Mouse (Mus musculus) liver, embryonic 13.5 days (tissue): ENCODE results near the gene Zc3h15. TPM values are rescaled to one million over a fixed set of nuclear protein-coding genes. Genes with fewer than 3 reads are reported as not detected.

Experiments
- ATAC-seq: fragments of 200-750 bp; cut with Nextera tagmentation; 2 replicates; pipeline ENCODE4 v1.8.0; 2017; ENCODE audit warnings: low read depth, mild to moderate bottlenecking, moderate number of reproducible peaks, moderate library complexity
- DNase-seq: peaks from one replicate; pipeline ENCODE4 v3.0.0; 2022
- H3K27ac ChIP-seq: fragments of 300-500 bp; sonication (generic); 2 replicates; pipeline ENCODE4 v1.5.1; 2015; ENCODE audit warnings: moderate library complexity, mild to moderate bottlenecking, inconsistent platforms
- H3K27me3 ChIP-seq: fragments of 300-500 bp; sonication (generic); 2 replicates; pipeline ENCODE4 v1.6.1; 2015; ENCODE audit warnings: mild to moderate bottlenecking, inconsistent platforms
- H3K36me3 ChIP-seq: fragments of 300-500 bp; sonication (generic); 2 replicates; pipeline ENCODE4 v1.6.1; 2015; ENCODE audit warnings: mild to moderate bottlenecking, inconsistent platforms
- H3K4me1 ChIP-seq: fragments of 300-500 bp; sonication (generic); replicated peaks from 2 replicates; pipeline ENCODE4 v1.6.1; 2015; ENCODE audit warnings: inconsistent platforms
- H3K4me2 ChIP-seq: fragments of 300-500 bp; sonication (generic); 2 replicates; pipeline ENCODE4 v1.6.1; 2015; ENCODE audit warnings: inconsistent platforms, mild to moderate bottlenecking, moderate library complexity
- H3K4me3 ChIP-seq: fragments of 300-500 bp; sonication (generic); replicated peaks from 2 replicates; pipeline ENCODE4 v1.5.1; 2015; ENCODE audit warnings: mild to moderate bottlenecking, inconsistent platforms
- H3K9ac ChIP-seq: fragments of 300-500 bp; sonication (generic); 2 replicates; pipeline ENCODE4 v1.6.1; 2015; ENCODE audit warnings: mild to moderate bottlenecking, inconsistent platforms
- H3K9me3 ChIP-seq: fragments of 300-500 bp; sonication (generic); replicated peaks from 2 replicates; pipeline ENCODE4 v1.6.1; 2016; ENCODE audit warnings: inconsistent platforms
- WGBS: fragments of 180-500 bp; shearing (Covaris S2); methylation state at CpG from one replicate; pipeline ENCODE4 v1.1.7; 2015; ENCODE audit not compliant: insufficient replicate concordance; 5-methylcytosine and 5-hydroxymethylcytosine counted together
- polyA plus RNA-seq: library from polyadenylated mRNA; unstranded; fragments of >200 nt; fragmentation: Nextera tagmentation; extraction: Ambion mirVana; gene quantifications from 2 replicates; pipeline ENCODE4 v1.2.1, GENCODE M21; 2015

Gene Zc3h15
- 87.8 and 107 TPM in 2 replicates for polyA plus RNA-seq

GRCm38 (mm10) chr2:83644276-83645252, at the start of gene Zc3h15:
Gene Zc3h15 (plus strand): TSS chr2:83644435.
- H3K9ac ChIP-seq: peak within 1 kb of the TSS; percentile 97
- under 1% methylated on average over 100 of the region's 100 CpGs for WGBS
- H3K4me3 ChIP-seq: peak within 1 kb of the TSS; percentile 98
- peak within 1 kb of the TSS; percentile 89 for H3K27ac ChIP-seq
- peak within 1 kb of the TSS; percentile 71 for H3K4me2 ChIP-seq
- peaks cover 37% of the 10 kb centered on the region for H3K4me1 ChIP-seq
- no peaks in the 10 kb centered on the region for H3K36me3 ChIP-seq
- ATAC-seq (peak; percentile 99), DNase-seq (peak; percentile 87)
- H3K9me3 ChIP-seq: no peaks in the 10 kb centered on the region
- H3K27me3 ChIP-seq: no peaks in the 10 kb centered on the region

- Histone ChIP-seq H3K4me1 (no peaks in the 10 kb centered on the region), H3K27me3 (no peaks in the 10 kb centered on the region), H3K9me3 (no peaks in the 10 kb centered on the region), H3K27ac (no peak overlapping the region), H3K4me3 (no peak overlapping the region), H3K9ac (no peak overlapping the region), H3K4me2 (no peak overlapping the region), H3K36me3 (no peaks in the 10 kb centered on the region)
- WGBS: 68% methylated on average over 11 of the region's 11 CpGs
- ATAC-seq (no peak), DNase-seq (no peak)
Observed at GRCm38 (mm10) chr2:83620558-83621367, 23.5 kb upstream of the Zc3h15 start.

- no peaks in the 10 kb centered on the region for H3K9me3 ChIP-seq
- 70% methylated on average over 4 of the region's 4 CpGs for WGBS
- no peaks in the 10 kb centered on the region for H3K36me3 ChIP-seq
- no peak overlapping the region for H3K27ac ChIP-seq
- no peak overlapping the region for H3K9ac ChIP-seq
- H3K4me2 ChIP-seq: no peak overlapping the region
- DNase-seq (no peak), ATAC-seq (no peak)
- H3K27me3 ChIP-seq: no peaks in the 10 kb centered on the region
- H3K4me3 ChIP-seq: no peak overlapping the region
- no peaks in the 10 kb centered on the region for H3K4me1 ChIP-seq
Observed at GRCm38 (mm10) chr2:83621511-83621910, 22.7 kb upstream of the Zc3h15 start.

GRCm38 (mm10) chr2:83622792-83623191, 21.4 kb upstream of the Zc3h15 start:
- H3K36me3 ChIP-seq: no peaks in the 10 kb centered on the region
- no peaks in the 10 kb centered on the region for H3K4me1 ChIP-seq
- H3K9me3 ChIP-seq: no peaks in the 10 kb centered on the region
- 46% methylated on average over 11 of the region's 11 CpGs for WGBS
- H3K27me3 ChIP-seq: no peaks in the 10 kb centered on the region
- no peak overlapping the region for H3K4me2 ChIP-seq
- DNase-seq (no peak), ATAC-seq (no peak)
- H3K27ac ChIP-seq: no peak overlapping the region
- H3K4me3 ChIP-seq: no peak overlapping the region
- no peak overlapping the region for H3K9ac ChIP-seq

- no peaks in the 10 kb centered on the region for H3K27me3 ChIP-seq
- H3K36me3 ChIP-seq: no peaks in the 10 kb centered on the region
- H3K4me1 ChIP-seq: no peaks in the 10 kb centered on the region
- ATAC-seq: no peak
- H3K4me2 ChIP-seq: no peak overlapping the region
- no peak overlapping the region for H3K9ac ChIP-seq
- H3K9me3 ChIP-seq: no peaks in the 10 kb centered on the region
- no peak for DNase-seq
- H3K4me3 ChIP-seq: no peak overlapping the region
- WGBS: 59% methylated on average over 4 of the region's 4 CpGs
- H3K27ac ChIP-seq: no peak overlapping the region
Observed at GRCm38 (mm10) chr2:83624045-83624444, 20.2 kb upstream of the Zc3h15 start.

- H3K9me3 ChIP-seq: no peaks in the 10 kb centered on the region
- no peaks in the 10 kb centered on the region for H3K4me1 ChIP-seq
- H3K27ac ChIP-seq: no peak overlapping the region
- H3K4me3 ChIP-seq: no peak overlapping the region
- no peaks in the 10 kb centered on the region for H3K36me3 ChIP-seq
- ATAC-seq (peak; percentile 45; the same call in 1 of the 2 replicates), DNase-seq (peak; percentile 43)
- WGBS: 22% methylated on average over 10 of the region's 10 CpGs
- no peak overlapping the region for H3K4me2 ChIP-seq
- H3K9ac ChIP-seq: no peak overlapping the region
- H3K27me3 ChIP-seq: no peaks in the 10 kb centered on the region
Observed at GRCm38 (mm10) chr2:83625226-83626108, 18.8 kb upstream of the Zc3h15 start.

- Histone ChIP-seq H3K27me3 (no peaks in the 10 kb centered on the region), H3K9ac (no peak overlapping the region), H3K4me1 (no peaks in the 10 kb centered on the region), H3K4me2 (no peak overlapping the region), H3K9me3 (no peaks in the 10 kb centered on the region), H3K36me3 (no peaks in the 10 kb centered on the region), H3K4me3 (no peak overlapping the region), H3K27ac (no peak overlapping the region)
- DNase-seq (no peak), ATAC-seq (no peak)
- 76% methylated on average over 9 of the region's 9 CpGs for WGBS
Observed at GRCm38 (mm10) chr2:83626881-83627280, 17.4 kb upstream of the Zc3h15 start.

- Histone ChIP-seq H3K9ac (no peak overlapping the region), H3K36me3 (no peaks in the 10 kb centered on the region), H3K4me3 (no peak overlapping the region), H3K4me1 (no peaks in the 10 kb centered on the region), H3K27me3 (no peaks in the 10 kb centered on the region), H3K9me3 (no peaks in the 10 kb centered on the region), H3K4me2 (no peak overlapping the region), H3K27ac (no peak overlapping the region)
- DNase-seq (no peak), ATAC-seq (no peak)
- 53% methylated on average over 9 of the region's 9 CpGs for WGBS
Observed at GRCm38 (mm10) chr2:83627495-83627894, 16.7 kb upstream of the Zc3h15 start.

- ATAC-seq (no peak), DNase-seq (no peak)
- WGBS: 68% methylated on average over 6 of the region's 6 CpGs
Observed at GRCm38 (mm10) chr2:83627932-83628331, 16.3 kb upstream of the Zc3h15 start.

GRCm38 (mm10) chr2:83641993-83642392, 2.2 kb upstream of the Zc3h15 start:
- Histone ChIP-seq H3K4me3 (no peak overlapping the region), H3K9me3 (no peaks in the 10 kb centered on the region), H3K27ac (no peak overlapping the region), H3K36me3 (no peaks in the 10 kb centered on the region), H3K4me2 (no peak overlapping the region), H3K4me1 (peaks cover 16% of the 10 kb centered on the region), H3K27me3 (no peaks in the 10 kb centered on the region), H3K9ac (no peak overlapping the region)
- no peak for DNase-seq
- 77% methylated on average over 1 of the region's 1 CpGs for WGBS
- ATAC-seq: no peak

More at GRCm38 (mm10) chr2:83627932-83628331, 16.3 kb upstream of the Zc3h15 start:
- H3K4me2 ChIP-seq: no peak overlapping the region
- H3K4me3 ChIP-seq: no peak overlapping the region
- H3K9me3 ChIP-seq: no peaks in the 10 kb centered on the region
- H3K9ac ChIP-seq: no peak overlapping the region
- H3K27ac ChIP-seq: no peak overlapping the region
- no peaks in the 10 kb centered on the region for H3K27me3 ChIP-seq
- no peaks in the 10 kb centered on the region for H3K36me3 ChIP-seq
- no peaks in the 10 kb centered on the region for H3K4me1 ChIP-seq
